Mouse (Mus musculus): Measurements from ENCODE around the gene D430041D05Rik.

DNA sequence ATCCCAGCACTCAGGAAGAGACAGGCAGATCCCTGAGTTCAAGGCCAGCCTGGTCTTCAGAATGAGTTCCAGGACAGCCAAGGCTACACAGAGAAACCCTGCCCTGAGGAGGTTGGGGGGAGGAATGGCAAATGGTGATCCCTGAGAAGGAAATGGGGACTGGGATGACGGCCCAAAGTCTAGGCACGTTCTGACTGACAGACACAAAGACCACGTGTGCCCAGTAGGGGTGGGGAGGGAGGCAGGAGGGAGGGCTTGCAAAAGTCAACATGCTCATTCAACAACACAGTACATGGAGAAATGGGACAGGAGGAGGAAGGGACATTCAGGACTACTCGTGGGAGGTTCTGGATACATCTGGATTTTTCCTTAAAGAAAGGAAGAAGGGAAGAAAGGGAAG, 1.7 kb upstream of the D430041D05Rik start:
- no peak for TF ChIP-seq TAL1 (IDR thresholded peaks at IDR 0.05; ENCODE audit: low read length)
- no peak for TF ChIP-seq GATA1 (IDR thresholded peaks at IDR 0.05; ENCODE audit: low read length)

Data from erythroblast, embryonic 14.5 days (primary cell).